Mouse (Mus musculus) myocyte (in vitro differentiated cells): ENCODE results near the gene BC025920. TPM values are rescaled to one million over a fixed set of nuclear protein-coding genes. Genes with fewer than 3 reads are reported as not detected.
A peak's percentile ranks its signal among the peaks of the same experiment; 100 is the strongest.

Experiments used
- H3K27me3 ChIP-seq: one replicate; pipeline ENCODE4 v1.6.1; 2011; ENCODE audit not compliant: control insufficient read depth, insufficient read depth, insufficient read length
- H3K36me3 ChIP-seq: one replicate; pipeline ENCODE4 v1.6.1; 2011; ENCODE audit not compliant: control insufficient read depth, insufficient read depth
- H3K4me2 ChIP-seq: one replicate; pipeline ENCODE4 v1.6.1; 2011; ENCODE audit warnings: low read depth, control low read depth
- H3K4me3 ChIP-seq: one replicate; pipeline ENCODE4 v1.5.1; 2011; ENCODE audit warnings: mild to moderate bottlenecking, control low read depth, moderate library complexity
- H3K79me2 ChIP-seq: one replicate; pipeline ENCODE4 v1.6.1; 2011; ENCODE audit not compliant: control insufficient read depth, insufficient read depth
- H3ac ChIP-seq: one replicate; pipeline ENCODE4 v1.6.1; 2011; ENCODE audit not compliant: control insufficient read depth, insufficient read length
- CEBPB ChIP-seq: IDR thresholded peaks from 2 replicates; pipeline ENCODE4 v1.6.1; 2011; ENCODE audit warnings: mild to moderate bottlenecking, moderate library complexity; ENCODE audit not compliant: poor library complexity, insufficient read depth, severe bottlenecking
- E2F4 ChIP-seq: IDR thresholded peaks from one replicate; pipeline ENCODE4 v1.6.1; 2011; ENCODE audit warnings: mild to moderate bottlenecking, control low read depth, moderate library complexity; ENCODE audit not compliant: insufficient read depth
- MAX ChIP-seq: IDR thresholded peaks from one replicate; pipeline ENCODE4 v1.6.1; 2011; ENCODE audit warnings: low read depth, mild to moderate bottlenecking, control low read depth
- MYOD1 ChIP-seq, 3 experiments: IDR thresholded peaks; one replicate each; pipeline ENCODE4 v1.6.1; 2011; ENCODE audit warnings: control low read depth in 2 of 3, low read depth in 2 of 3, mild to moderate bottlenecking in 2 of 3, moderate library complexity in 1 of 3; ENCODE audit not compliant: insufficient read length in 2 of 3, control insufficient read depth in 1 of 3
- MYOG ChIP-seq, 3 experiments: IDR thresholded peaks; one replicate each; pipeline ENCODE4 v1.6.1; 2011; ENCODE audit warnings: control low read depth in 2 of 3, low read depth in 2 of 3, mild to moderate bottlenecking in 2 of 3; ENCODE audit not compliant: insufficient read length in 2 of 3, control insufficient read depth in 1 of 3, insufficient read depth in 1 of 3
- POLR2A ChIP-seq: IDR thresholded peaks from one replicate; pipeline ENCODE4 v1.6.1; 2011; ENCODE audit warnings: low read depth, mild to moderate bottlenecking, control low read depth, moderate library complexity; ENCODE audit not compliant: insufficient read length
- POLR2AphosphoS2 ChIP-seq: IDR thresholded peaks from one replicate; pipeline ENCODE4 v1.6.1; 2011; ENCODE audit warnings: low read depth, control low read depth; ENCODE audit not compliant: insufficient read length
- REST ChIP-seq: IDR thresholded peaks from one replicate; pipeline ENCODE4 v1.6.1; 2011; ENCODE audit warnings: mild to moderate bottlenecking, control low read depth, moderate library complexity; ENCODE audit not compliant: insufficient read depth, insufficient read length
- SRF ChIP-seq: IDR thresholded peaks from one replicate; pipeline ENCODE4 v1.6.1; 2011; ENCODE audit warnings: low read depth; ENCODE audit not compliant: control insufficient read depth, insufficient read length
- TCF12 ChIP-seq: IDR thresholded peaks from one replicate; pipeline ENCODE4 v1.6.1; 2011; ENCODE audit warnings: mild to moderate bottlenecking, control low read depth; ENCODE audit not compliant: poor library complexity, insufficient read depth, severe bottlenecking
- TCF3 ChIP-seq: IDR thresholded peaks from one replicate; pipeline ENCODE4 v1.6.1; 2011; ENCODE audit warnings: low read depth, control low read depth; ENCODE audit not compliant: insufficient read length
- USF1 ChIP-seq: IDR thresholded peaks from one replicate; pipeline ENCODE4 v1.6.1; 2011; ENCODE audit warnings: low read depth, mild to moderate bottlenecking, control low read depth, moderate library complexity
- polyA plus RNA-seq: library from polyadenylated mRNA; unstranded; fragments of >200 nt; fragmentation: generic; extraction: Trizol; gene quantifications from one replicate; pipeline ENCODE4 v1.2.1, GENCODE M21; 2012; ENCODE audit warnings: missing spikeins

Gene BC025920
- polyA plus RNA-seq, 1 experiment, result 0.78 TPM

DNA sequence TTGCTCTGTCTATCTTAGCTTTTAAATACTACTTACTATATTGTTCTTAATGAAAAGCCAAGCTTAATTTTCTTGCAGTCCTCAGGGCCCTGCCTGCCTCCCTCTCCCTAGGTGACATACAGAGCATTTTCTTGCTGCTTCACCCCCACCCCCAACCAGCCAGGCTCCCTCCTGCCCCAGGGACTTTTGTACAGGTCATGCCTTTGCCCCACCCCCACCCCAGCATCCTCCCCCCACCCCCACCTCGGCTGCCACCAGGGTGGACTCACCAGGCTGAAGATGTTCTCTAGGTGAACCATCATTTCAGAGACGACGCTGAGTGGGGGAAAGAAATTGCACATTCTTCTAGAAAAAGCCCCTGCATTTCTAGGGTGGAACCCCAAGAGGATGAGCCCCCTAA is 7.7 kb upstream of the BC025920 start:
- TF ChIP-seq TCF12 (no peak), E2F4 (no peak), MAX (no peak), USF1 (no peak), MYOD1 (IDR thresholded peaks at IDR 0.05; ENCODE audit: control insufficient read depth in 1 of 3, insufficient read length in 2 of 3, low read depth in 2 of 3) (no peak), MYOG (IDR thresholded peaks at IDR 0.05; ENCODE audit: control insufficient read depth in 1 of 3, insufficient read depth in 1 of 3, insufficient read length in 2 of 3, low read depth in 2 of 3) (no peak), POLR2A (no peak), TCF3 (no peak), REST (no peak), POLR2AphosphoS2 (no peak), CEBPB (no peak), SRF (no peak)
- Histone ChIP-seq H3K36me3 (no peaks in the 10 kb centered on the region), H3K4me3 (no peak overlapping the region), H3K4me2 (no peak overlapping the region), H3ac (no peak overlapping the region), H3K27me3 (no peaks in the 10 kb centered on the region), H3K79me2 (no peaks in the 10 kb centered on the region)

DNA sequence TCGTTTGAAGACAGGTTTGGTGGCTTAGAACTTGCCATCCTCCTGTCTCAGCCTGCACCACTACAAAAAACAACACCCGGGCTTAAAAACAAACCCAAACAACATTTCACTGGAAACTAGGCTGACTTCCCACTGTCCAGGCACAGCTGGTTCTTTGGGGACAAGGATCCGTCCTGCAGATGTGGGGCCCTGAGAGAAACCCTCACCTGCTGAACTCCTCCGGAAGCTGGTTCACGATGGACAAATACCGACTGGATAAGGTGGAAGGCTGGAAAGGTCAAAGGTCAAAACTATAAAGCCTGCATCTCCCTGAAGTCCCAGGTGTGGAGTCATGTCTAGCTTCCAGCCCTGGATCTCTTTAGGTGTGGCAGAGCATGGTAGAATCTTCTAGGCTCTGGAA is 7.2 kb upstream of the BC025920 start:
- no peaks in the 10 kb centered on the region for H3K79me2 ChIP-seq
- TF ChIP-seq SRF (no peak), POLR2AphosphoS2 (no peak), E2F4 (no peak)
- H3K4me3 ChIP-seq, result no peak overlapping the region
- H3K4me2 ChIP-seq, result no peak overlapping the region
- no peaks in the 10 kb centered on the region for H3K36me3 ChIP-seq
- H3ac ChIP-seq, result no peak overlapping the region
- H3K27me3 ChIP-seq, result no peaks in the 10 kb centered on the region

DNA sequence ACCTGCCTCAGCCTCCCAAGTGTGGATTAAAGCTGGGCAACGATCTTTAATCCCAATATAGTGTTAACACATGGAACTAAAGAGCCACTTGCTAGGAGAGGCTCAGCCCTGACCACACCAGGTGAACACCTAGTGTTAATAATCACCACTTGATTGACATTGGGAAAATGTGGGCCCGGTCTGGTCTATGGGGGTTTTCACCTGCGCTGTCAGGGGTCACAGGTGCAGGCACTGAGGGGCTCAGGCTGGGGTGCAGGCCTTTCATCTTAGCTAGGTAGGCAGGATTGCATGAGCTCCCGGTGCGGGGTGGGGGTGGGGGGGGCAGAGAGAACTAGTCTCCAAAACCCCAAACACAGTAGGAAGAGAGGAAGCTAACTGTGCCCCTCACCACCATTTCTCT is 6.4 kb upstream of the BC025920 start:
- no peak for TF ChIP-seq MAX
- no peak for TF ChIP-seq TCF12
- no peak for TF ChIP-seq POLR2A
- TF ChIP-seq MYOG (IDR thresholded peaks at IDR 0.05; ENCODE audit: control insufficient read depth in 1 of 3, insufficient read depth in 1 of 3, insufficient read length in 2 of 3, low read depth in 2 of 3), result no peak
- no peak for TF ChIP-seq E2F4
- no peak for TF ChIP-seq SRF
- no peak for TF ChIP-seq USF1
- TF ChIP-seq CEBPB, result no peak
- no peak for TF ChIP-seq TCF3
- no peak for TF ChIP-seq MYOD1 (IDR thresholded peaks at IDR 0.05; ENCODE audit: control insufficient read depth in 1 of 3, insufficient read length in 2 of 3, low read depth in 2 of 3)
- TF ChIP-seq POLR2AphosphoS2, result no peak
- no peak for TF ChIP-seq REST
- Histone ChIP-seq H3K4me2 (no peak overlapping the region), H3K79me2 (no peaks in the 10 kb centered on the region)

GRCm38 (mm10) chr10:81600096-81600495 is 6.0 kb upstream of the BC025920 start:
- Histone ChIP-seq H3K79me2 (no peaks in the 10 kb centered on the region), H3K27me3 (no peaks in the 10 kb centered on the region), H3K4me3 (no peak overlapping the region), H3K4me2 (no peak overlapping the region), H3K36me3 (no peaks in the 10 kb centered on the region), H3ac (no peak overlapping the region)
- TF ChIP-seq POLR2AphosphoS2, result no peak
- TF ChIP-seq MAX, result no peak
- TF ChIP-seq E2F4, result no peak
- TF ChIP-seq TCF3, result no peak
- no peak for TF ChIP-seq MYOD1 (IDR thresholded peaks at IDR 0.05; ENCODE audit: control insufficient read depth in 1 of 3, insufficient read length in 2 of 3, low read depth in 2 of 3)
- no peak for TF ChIP-seq REST

More for the DNA sequence above, 6.4 kb upstream of the BC025920 start:
- H3K36me3 ChIP-seq, result no peaks in the 10 kb centered on the region
- H3K27me3 ChIP-seq, result no peaks in the 10 kb centered on the region
- H3ac ChIP-seq, result no peak overlapping the region
- H3K4me3 ChIP-seq, result no peak overlapping the region

GRCm38 (mm10) chr10:81600738-81601203 is 5.3 kb upstream of the BC025920 start, which contains the start of gene Tle6:
Gene Tle6, minus strand, starts transcription at chr10:81601073.
- Histone ChIP-seq H3K79me2 (no peaks in the 10 kb centered on the region), H3K27me3 (no peaks in the 10 kb centered on the region), H3K36me3 (no peaks in the 10 kb centered on the region), H3K4me3 (no peak within 1 kb of the TSS), H3K4me2 (peak within 1 kb of the TSS; percentile 43), H3ac (no peak within 1 kb of the TSS)
- TF ChIP-seq TCF3 (peak; percentile 78), POLR2A (peak; percentile 14), USF1 (peak; percentile 52), CEBPB (no peak)
